Mouse (Mus musculus) stomach, postnatal 0 days (tissue): ENCODE measurements at regions not wholly inside any gene's neighbourhood (a gene's known extent, or its start where the extent isn't known, plus 50 kb on each side); places are given as distances from the start of the nearest gene placed in this dataset.

Experiments used
- CTCF ChIP-seq: IDR thresholded peaks from 2 replicates; pipeline ENCODE4 v1.5.1; 2016; ENCODE audit warnings: antibody characterized with exemption, low read depth, mild to moderate bottlenecking, moderate library complexity
- EP300 ChIP-seq: optimal IDR thresholded peaks from 2 replicates; pipeline ENCODE3; 2016; ENCODE audit warnings: antibody characterized with exemption

DNA sequence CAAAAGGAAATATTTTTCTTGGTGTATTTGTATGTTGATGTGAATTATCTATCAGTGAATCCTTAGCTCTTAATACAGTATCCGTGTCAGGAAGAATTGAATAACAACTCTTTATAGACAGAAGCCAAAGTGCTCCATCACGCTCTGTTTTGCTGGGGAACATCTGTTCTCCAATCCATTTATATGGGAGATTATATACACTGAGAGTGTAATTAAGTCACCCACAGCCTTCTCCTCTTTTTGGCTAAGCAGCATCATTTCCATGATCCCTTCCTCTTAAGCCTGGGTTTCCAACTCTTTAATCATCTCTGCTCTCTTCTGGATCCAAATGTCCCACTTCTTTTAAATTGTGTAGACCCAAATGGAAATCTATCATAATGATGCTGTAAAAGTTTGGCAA is 133.6 kb downstream of the Ahr start:
- TF ChIP-seq CTCF = no peak
- TF ChIP-seq EP300 = no peak
